Mouse (Mus musculus): ENCODE measurements around the gene Ldb1. TPM values are rescaled to one million over a fixed set of nuclear protein-coding genes. Genes with fewer than 3 reads are reported as not detected.

Ldb1 gene
- total RNA-seq, 2 experiments from 2014 or later, result 72.3 to 86.3 TPM

GRCm38 (mm10) chr19:45988238-45988637 is 56.8 kb downstream of the Ldb1 start:
- ATAC-seq (replicated peaks; ENCODE audit: poor library complexity, severe bottlenecking), result no peak

GRCm38 (mm10) chr19:45984379-45984778 is 60.6 kb downstream of the Ldb1 start:
- ATAC-seq (replicated peaks; ENCODE audit: poor library complexity, severe bottlenecking), result peak; percentile 78

Other genes starting within 250 kb of the Ldb1 start
- gene Kcnip2, start 229.2 kb downstream of the Ldb1 start, total RNA-seq (2014; fragmentation: Nextera tagmentation), result not detected in 2 replicates
- not detected in 2 replicates for gene Kcnip2, start 229.2 kb downstream of the Ldb1 start, total RNA-seq (2017)
- 8.2 and 15.1 TPM in 2 replicates for gene Armh3, start 46.7 kb downstream of the Ldb1 start, total RNA-seq (2014; fragmentation: Nextera tagmentation)
- gene Armh3, start 46.7 kb downstream of the Ldb1 start, total RNA-seq (2017), result 8.5 and 13.3 TPM in 2 replicates
- gene Hps6, start 41.7 kb downstream of the Ldb1 start, total RNA-seq (2014; fragmentation: Nextera tagmentation), result 4.1 and 5.9 TPM in 2 replicates
- gene Hps6, start 41.7 kb downstream of the Ldb1 start, total RNA-seq (2017), result 5.7 and 8.7 TPM in 2 replicates
- 89.1 and 104 TPM in 2 replicates for gene Pprc1, start 328 bp downstream of the Ldb1 start, total RNA-seq (2014; fragmentation: Nextera tagmentation)
- 14.0 and 17.8 TPM in 2 replicates for gene Pprc1, start 328 bp downstream of the Ldb1 start, total RNA-seq (2017)
- gene Nolc1, start 30.6 kb upstream of the Ldb1 start, total RNA-seq (2014; fragmentation: Nextera tagmentation), result 108 and 112 TPM in 2 replicates
- 187 and 211 TPM in 2 replicates for gene Nolc1, start 30.6 kb upstream of the Ldb1 start, total RNA-seq (2017)
- gene Elovl3, start 86.7 kb upstream of the Ldb1 start, total RNA-seq (2014; fragmentation: Nextera tagmentation), result not detected in 2 replicates
- gene Elovl3, start 86.7 kb upstream of the Ldb1 start, total RNA-seq (2017), result not detected in 2 replicates
- gene Pitx3, start 103.1 kb upstream of the Ldb1 start, total RNA-seq (2014; fragmentation: Nextera tagmentation), result not detected in 2 replicates
- gene Pitx3, start 103.1 kb upstream of the Ldb1 start, total RNA-seq (2017), result not detected in 2 replicates
- 59.7 and 63.2 TPM in 2 replicates for gene Gbf1, start 107.3 kb upstream of the Ldb1 start, total RNA-seq (2014; fragmentation: Nextera tagmentation)
- 46.4 and 48.1 TPM in 2 replicates for gene Gbf1, start 107.3 kb upstream of the Ldb1 start, total RNA-seq (2017)

Measured in granulocyte monocyte progenitor cell, adult 5-6 weeks (primary cell).